Mouse (Mus musculus): ENCODE measurements around the gene Chmp4b. TPM values are rescaled to one million over a fixed set of nuclear protein-coding genes. Genes with fewer than 3 reads are reported as not detected.

Chmp4b gene
- polyA plus RNA-seq, 1 experiment from 2014 or later: 22.1 TPM

DNA sequence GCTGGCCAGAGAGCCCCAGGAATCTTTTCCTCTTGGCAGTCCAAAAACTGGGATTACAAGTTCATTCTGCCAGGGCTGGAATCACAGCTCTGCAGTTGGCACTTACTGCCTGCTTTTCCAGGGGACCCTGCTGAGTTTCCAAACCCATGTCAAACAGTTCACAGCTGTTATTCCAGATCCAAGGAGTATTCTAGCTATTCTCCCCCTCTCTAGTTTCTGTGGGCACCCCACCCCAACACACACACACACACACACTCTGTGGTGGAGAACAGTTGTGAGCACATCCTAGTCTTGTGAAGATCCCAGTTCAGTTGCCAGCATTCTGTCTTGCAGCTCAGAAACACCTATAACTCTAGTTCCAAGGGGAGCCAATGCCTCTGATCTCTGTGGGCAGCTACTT lies 65.6 kb downstream of the Chmp4b start:
- H3K27ac ChIP-seq (ENCODE audit: low read length): no peak overlapping the region
- H3K9me3 ChIP-seq (replicated peaks; ENCODE audit: control insufficient read depth, low read length, poor library complexity, severe bottlenecking): no peaks in the 10 kb centered on the region
- no peak overlapping the region for H3K4me2 ChIP-seq (ENCODE audit: low read length)
- no peak for ATAC-seq
- no peaks in the 10 kb centered on the region for H3K4me1 ChIP-seq (ENCODE audit: control insufficient read depth, insufficient read depth, low read length)
- H3K9ac ChIP-seq (ENCODE audit: low read depth, low read length): no peak overlapping the region
- no peaks in the 10 kb centered on the region for H3K36me3 ChIP-seq (ENCODE audit: control insufficient read depth, insufficient read depth, low read length)
- no peak overlapping the region for H3K4me3 ChIP-seq (ENCODE audit: low read depth, low read length)
- H3K27me3 ChIP-seq (ENCODE audit: control insufficient read depth, insufficient read depth, low read depth, low read length): no peaks in the 10 kb centered on the region

DNA sequence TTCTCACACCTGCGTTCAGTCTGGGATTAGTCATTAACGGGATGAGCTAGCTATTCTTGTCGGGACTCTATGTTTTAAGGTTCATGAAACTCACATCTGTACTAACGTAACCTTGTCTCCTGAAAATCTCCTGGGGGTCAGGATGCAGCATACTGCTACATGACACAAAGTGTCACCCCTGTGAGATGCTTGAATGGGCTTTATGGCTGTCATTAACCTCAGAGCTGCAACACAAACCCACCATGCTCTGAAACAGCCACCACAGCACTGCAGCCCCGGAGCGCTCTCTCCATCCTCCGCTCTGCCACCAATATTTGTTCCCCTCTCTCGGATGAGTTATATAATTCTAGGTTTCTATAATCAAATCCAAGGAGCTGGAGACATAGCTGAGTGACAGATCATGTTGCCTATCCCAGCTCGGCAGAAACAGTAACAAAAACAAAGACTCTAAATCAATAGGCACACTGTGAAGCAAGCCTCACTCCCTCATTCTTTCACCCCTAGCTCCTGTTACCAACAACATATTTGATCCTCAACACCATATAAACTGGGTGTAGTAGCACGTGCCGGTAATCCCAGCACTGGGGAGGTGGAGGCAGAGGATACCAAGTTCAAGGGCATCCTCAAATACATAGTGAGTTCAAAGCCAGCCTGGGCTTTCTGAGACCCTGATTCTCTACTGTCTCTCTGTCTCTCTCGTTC lies 67.5 kb downstream of the Chmp4b start:
- no peak overlapping the region for H3K9ac ChIP-seq (ENCODE audit: low read depth, low read length)
- no peak overlapping the region for H3K4me2 ChIP-seq (ENCODE audit: low read length)
- H3K9me3 ChIP-seq (replicated peaks; ENCODE audit: control insufficient read depth, low read length, poor library complexity, severe bottlenecking): no peaks in the 10 kb centered on the region
- H3K4me1 ChIP-seq (ENCODE audit: control insufficient read depth, insufficient read depth, low read length): no peaks in the 10 kb centered on the region
- H3K27ac ChIP-seq (ENCODE audit: low read length): no peak overlapping the region
- H3K36me3 ChIP-seq (ENCODE audit: control insufficient read depth, insufficient read depth, low read length): no peaks in the 10 kb centered on the region
- no peak for ATAC-seq
- no peaks in the 10 kb centered on the region for H3K27me3 ChIP-seq (ENCODE audit: control insufficient read depth, insufficient read depth, low read depth, low read length)
- no peak overlapping the region for H3K4me3 ChIP-seq (ENCODE audit: low read depth, low read length)
- 85% methylated on average over 12 of the region's 12 CpGs for WGBS

DNA sequence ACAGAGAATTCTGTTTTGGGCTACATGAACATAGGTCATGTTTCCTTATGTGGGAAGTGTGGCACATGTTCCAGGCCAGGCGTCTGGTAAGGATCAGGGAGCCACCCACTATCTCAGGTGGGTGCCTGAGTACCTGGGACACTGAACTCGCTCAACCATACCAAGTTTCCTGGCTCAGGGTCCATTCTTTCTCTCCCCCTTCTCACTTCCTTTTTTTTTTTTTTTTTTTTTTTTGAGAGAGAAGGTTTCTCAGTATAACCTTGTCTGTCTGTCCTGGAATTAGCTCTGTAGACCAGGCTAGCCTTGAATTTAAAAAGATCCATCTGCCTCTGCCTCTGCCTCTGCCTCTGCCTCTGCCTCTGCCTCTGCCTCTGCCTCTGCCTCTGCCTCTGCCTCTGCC lies 68.8 kb downstream of the Chmp4b start:
- WGBS: 87% methylated on average over 2 of the region's 2 CpGs

DNA sequence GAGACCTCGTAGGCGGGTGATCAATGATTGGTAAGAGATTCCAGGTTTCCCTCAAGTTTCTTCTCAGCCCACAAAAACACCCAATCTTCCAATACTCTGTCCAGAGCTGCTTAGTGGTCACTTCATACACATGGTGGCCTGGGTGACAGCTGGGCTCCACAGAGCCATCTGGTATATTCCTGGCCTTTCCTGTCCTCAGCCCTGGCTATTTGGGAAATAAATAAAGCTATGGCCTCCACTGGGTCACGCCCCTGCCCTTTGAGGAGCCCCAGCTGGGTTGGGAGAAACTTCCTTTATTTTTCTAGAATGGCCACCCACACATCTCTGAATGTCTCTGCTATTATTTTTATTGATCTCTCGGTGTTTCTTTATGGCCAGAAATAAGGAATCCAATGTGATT lies 72.0 kb downstream of the Chmp4b start:
- no peaks in the 10 kb centered on the region for H3K36me3 ChIP-seq (ENCODE audit: control insufficient read depth, insufficient read depth, low read length)
- 90% methylated on average over 4 of the region's 4 CpGs for WGBS
- ATAC-seq: no peak

More for the DNA sequence above, 68.8 kb downstream of the Chmp4b start:
- no peak for ATAC-seq
- H3K4me2 ChIP-seq (ENCODE audit: low read length): no peak overlapping the region
- H3K9me3 ChIP-seq (replicated peaks; ENCODE audit: control insufficient read depth, low read length, poor library complexity, severe bottlenecking): no peaks in the 10 kb centered on the region
- no peak overlapping the region for H3K9ac ChIP-seq (ENCODE audit: low read depth, low read length)
- H3K4me3 ChIP-seq (ENCODE audit: low read depth, low read length): no peak overlapping the region
- H3K27ac ChIP-seq (ENCODE audit: low read length): no peak overlapping the region
- no peaks in the 10 kb centered on the region for H3K27me3 ChIP-seq (ENCODE audit: control insufficient read depth, insufficient read depth, low read depth, low read length)
- H3K36me3 ChIP-seq (ENCODE audit: control insufficient read depth, insufficient read depth, low read length): no peaks in the 10 kb centered on the region
- H3K4me1 ChIP-seq (ENCODE audit: control insufficient read depth, insufficient read depth, low read length): peaks cover 3% of the 10 kb centered on the region; the same call in 1 of the 2 replicates

DNA sequence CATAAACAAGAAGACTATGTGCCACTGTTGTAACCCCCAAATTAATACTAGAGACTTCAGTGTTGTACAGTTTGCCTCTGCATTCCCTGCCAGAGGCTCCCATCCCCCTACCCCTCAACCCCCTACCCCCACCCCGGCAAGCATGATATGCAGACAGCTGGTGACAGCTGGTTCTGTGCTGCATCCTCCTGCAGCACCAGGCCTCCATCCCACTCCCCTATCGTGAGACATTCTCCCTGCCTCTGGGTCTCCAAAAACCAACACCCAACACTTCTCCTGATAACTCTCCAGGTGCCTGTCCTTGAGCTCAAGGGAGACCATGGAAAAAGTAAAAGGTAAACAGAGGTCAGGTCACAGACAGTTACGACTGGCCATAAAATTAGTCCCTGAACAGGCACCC lies 78.2 kb downstream of the Chmp4b start:
- Histone ChIP-seq H3K36me3 (ENCODE audit: control insufficient read depth, insufficient read depth, low read length) (no peaks in the 10 kb centered on the region), H3K9me3 (replicated peaks; ENCODE audit: control insufficient read depth, low read length, poor library complexity, severe bottlenecking) (no peaks in the 10 kb centered on the region), H3K9ac (ENCODE audit: low read depth, low read length) (no peak overlapping the region), H3K27ac (ENCODE audit: low read length) (no peak overlapping the region), H3K4me3 (ENCODE audit: low read depth, low read length) (no peak overlapping the region), H3K4me2 (ENCODE audit: low read length) (no peak overlapping the region), H3K27me3 (ENCODE audit: control insufficient read depth, insufficient read depth, low read depth, low read length) (no peaks in the 10 kb centered on the region), H3K4me1 (ENCODE audit: control insufficient read depth, insufficient read depth, low read length) (peaks cover 9% of the 10 kb centered on the region)
- no peak for ATAC-seq
- 77% methylated on average over 3 of the region's 3 CpGs for WGBS

More for the DNA sequence above, 72.0 kb downstream of the Chmp4b start:
- H3K4me2 ChIP-seq (ENCODE audit: low read length): no peak overlapping the region
- H3K4me3 ChIP-seq (ENCODE audit: low read depth, low read length): no peak overlapping the region
- no peaks in the 10 kb centered on the region for H3K27me3 ChIP-seq (ENCODE audit: control insufficient read depth, insufficient read depth, low read depth, low read length)
- no peak overlapping the region for H3K27ac ChIP-seq (ENCODE audit: low read length)
- H3K4me1 ChIP-seq (ENCODE audit: control insufficient read depth, insufficient read depth, low read length): peaks cover 7% of the 10 kb centered on the region; the same call in 1 of the 2 replicates
- H3K9me3 ChIP-seq (replicated peaks; ENCODE audit: control insufficient read depth, low read length, poor library complexity, severe bottlenecking): no peaks in the 10 kb centered on the region
- no peak overlapping the region for H3K9ac ChIP-seq (ENCODE audit: low read depth, low read length)

DNA sequence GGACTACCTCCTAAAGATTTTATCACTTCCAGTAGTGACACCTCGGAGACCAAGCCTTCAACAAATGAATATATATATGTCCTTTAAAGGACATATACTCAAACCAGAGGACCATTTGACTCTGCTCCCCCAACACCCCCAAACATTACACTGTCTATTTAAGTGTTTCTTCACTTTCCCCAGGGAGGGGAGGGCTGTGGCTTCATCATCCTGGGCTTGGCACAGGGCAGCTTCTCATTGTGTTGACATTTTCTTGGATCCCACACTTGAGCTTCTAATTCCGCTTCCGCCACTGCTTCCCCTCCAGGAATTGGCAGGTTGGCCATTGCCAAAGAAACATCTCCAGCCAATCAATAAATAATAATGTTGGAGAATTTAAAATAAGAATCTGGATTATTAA lies 79.3 kb downstream of the Chmp4b start:
- Histone ChIP-seq H3K4me1 (ENCODE audit: control insufficient read depth, insufficient read depth, low read length) (peaks cover 5% of the 10 kb centered on the region), H3K36me3 (ENCODE audit: control insufficient read depth, insufficient read depth, low read length) (no peaks in the 10 kb centered on the region), H3K4me2 (ENCODE audit: low read length) (no peak overlapping the region), H3K9me3 (replicated peaks; ENCODE audit: control insufficient read depth, low read length, poor library complexity, severe bottlenecking) (no peaks in the 10 kb centered on the region), H3K27ac (ENCODE audit: low read length) (no peak overlapping the region), H3K9ac (ENCODE audit: low read depth, low read length) (no peak overlapping the region), H3K27me3 (ENCODE audit: control insufficient read depth, insufficient read depth, low read depth, low read length) (no peaks in the 10 kb centered on the region), H3K4me3 (ENCODE audit: low read depth, low read length) (no peak overlapping the region)
- 85% methylated on average over 3 of the region's 3 CpGs for WGBS
- ATAC-seq: no peak

DNA sequence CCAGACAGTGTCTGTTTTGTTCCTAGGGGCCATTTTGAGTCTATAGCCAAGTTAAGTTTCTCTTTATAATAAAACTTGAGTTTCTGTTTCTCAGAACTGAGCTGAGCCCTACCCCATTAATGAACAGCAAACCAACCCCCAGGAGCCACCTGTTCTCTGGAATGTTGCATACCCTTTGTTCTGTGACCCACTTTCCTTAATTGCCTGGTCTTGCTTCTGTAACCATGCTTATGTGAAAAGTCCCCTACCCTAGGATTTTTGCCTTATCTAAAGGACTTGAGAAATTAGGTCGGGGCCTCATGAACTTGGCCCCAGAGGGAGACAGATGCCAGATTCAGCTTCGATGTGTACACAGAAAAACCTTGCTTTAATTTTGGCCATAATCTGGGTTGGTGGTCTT lies 80.4 kb downstream of the Chmp4b start:
- Histone ChIP-seq H3K4me1 (ENCODE audit: control insufficient read depth, insufficient read depth, low read length) (peaks cover 5% of the 10 kb centered on the region), H3K36me3 (ENCODE audit: control insufficient read depth, insufficient read depth, low read length) (no peaks in the 10 kb centered on the region), H3K27ac (ENCODE audit: low read length) (no peak overlapping the region), H3K4me3 (ENCODE audit: low read depth, low read length) (no peak overlapping the region), H3K4me2 (ENCODE audit: low read length) (no peak overlapping the region), H3K9ac (ENCODE audit: low read depth, low read length) (no peak overlapping the region), H3K9me3 (replicated peaks; ENCODE audit: control insufficient read depth, low read length, poor library complexity, severe bottlenecking) (no peaks in the 10 kb centered on the region), H3K27me3 (ENCODE audit: control insufficient read depth, insufficient read depth, low read depth, low read length) (no peaks in the 10 kb centered on the region)
- WGBS: 62% methylated on average over 2 of the region's 2 CpGs
- no peak for ATAC-seq

DNA sequence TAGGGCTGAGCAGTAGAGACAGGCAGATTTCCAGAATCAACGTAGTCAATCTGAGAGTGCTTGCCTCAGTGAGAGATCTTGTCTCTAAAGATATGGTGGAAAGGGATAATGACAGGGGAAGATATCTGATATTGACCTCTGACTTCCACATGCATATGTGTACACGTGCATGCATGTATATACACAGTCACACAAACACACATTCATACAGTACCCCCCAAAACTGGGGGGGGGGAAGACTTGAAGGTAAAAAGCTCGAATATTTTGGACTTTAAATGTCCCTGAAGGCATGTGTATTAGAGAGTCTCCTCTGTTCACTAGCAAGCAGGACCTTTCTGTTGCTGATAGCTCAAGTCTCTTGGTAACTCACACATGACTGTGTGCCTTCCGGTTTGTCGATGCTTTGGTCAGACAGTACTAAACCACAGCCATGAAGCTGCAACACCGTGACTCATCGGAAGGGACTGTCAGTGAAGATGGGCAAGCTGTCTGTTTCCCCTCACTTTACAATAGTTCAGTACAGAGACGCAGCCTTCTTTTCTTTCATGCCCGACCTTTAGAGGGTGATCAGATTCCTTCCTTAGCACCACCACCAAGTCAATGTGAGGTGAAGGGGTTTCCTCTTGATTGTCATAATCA lies 81.1 kb downstream of the Chmp4b start:
- Histone ChIP-seq H3K4me3 (ENCODE audit: low read depth, low read length) (no peak overlapping the region), H3K4me1 (ENCODE audit: control insufficient read depth, insufficient read depth, low read length) (peaks cover 5% of the 10 kb centered on the region), H3K27ac (ENCODE audit: low read length) (no peak overlapping the region), H3K9ac (ENCODE audit: low read depth, low read length) (no peak overlapping the region), H3K4me2 (ENCODE audit: low read length) (no peak overlapping the region), H3K36me3 (ENCODE audit: control insufficient read depth, insufficient read depth, low read length) (no peaks in the 10 kb centered on the region), H3K9me3 (replicated peaks; ENCODE audit: control insufficient read depth, low read length, poor library complexity, severe bottlenecking) (no peaks in the 10 kb centered on the region), H3K27me3 (ENCODE audit: control insufficient read depth, insufficient read depth, low read depth, low read length) (no peaks in the 10 kb centered on the region)
- 65% methylated on average over 9 of the region's 9 CpGs for WGBS
- no peak for ATAC-seq

DNA sequence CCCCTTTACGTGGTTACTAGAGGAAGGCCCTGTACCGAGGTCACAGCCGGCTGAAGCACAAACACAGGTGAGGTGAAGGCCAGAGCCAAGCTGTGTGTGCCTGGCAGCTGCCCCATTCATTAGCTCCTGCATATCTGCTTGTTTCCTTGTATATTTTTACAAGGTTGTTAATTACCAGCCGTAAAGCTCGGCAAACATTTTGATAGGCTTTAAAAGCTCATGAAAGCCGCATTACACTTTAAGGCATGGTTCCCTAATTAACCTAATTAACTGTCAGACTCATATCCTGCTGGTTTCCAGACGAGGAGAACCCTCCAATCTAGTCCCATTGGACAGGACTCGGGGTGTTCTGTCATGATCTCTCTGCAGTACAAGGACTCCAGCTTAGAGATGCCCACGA lies 83.5 kb downstream of the Chmp4b start:
- Histone ChIP-seq H3K36me3 (ENCODE audit: control insufficient read depth, insufficient read depth, low read length) (no peaks in the 10 kb centered on the region), H3K4me3 (ENCODE audit: low read depth, low read length) (no peak overlapping the region), H3K9me3 (replicated peaks; ENCODE audit: control insufficient read depth, low read length, poor library complexity, severe bottlenecking) (no peaks in the 10 kb centered on the region), H3K9ac (ENCODE audit: low read depth, low read length) (no peak overlapping the region), H3K27me3 (ENCODE audit: control insufficient read depth, insufficient read depth, low read depth, low read length) (no peaks in the 10 kb centered on the region), H3K27ac (ENCODE audit: low read length) (no peak overlapping the region), H3K4me1 (ENCODE audit: control insufficient read depth, insufficient read depth, low read length) (peaks cover 2% of the 10 kb centered on the region), H3K4me2 (ENCODE audit: low read length) (no peak overlapping the region)
- no peak for ATAC-seq
- 67% methylated on average over 9 of the region's 9 CpGs for WGBS

Data from midbrain, embryonic 16.5 days (tissue).